Mouse (Mus musculus): ENCODE data around the gene Olfr772. TPM values are rescaled to one million over a fixed set of nuclear protein-coding genes. Genes with fewer than 3 reads are reported as not detected.

Olfr772 gene
- total RNA-seq (2023) = not detected

DNA sequence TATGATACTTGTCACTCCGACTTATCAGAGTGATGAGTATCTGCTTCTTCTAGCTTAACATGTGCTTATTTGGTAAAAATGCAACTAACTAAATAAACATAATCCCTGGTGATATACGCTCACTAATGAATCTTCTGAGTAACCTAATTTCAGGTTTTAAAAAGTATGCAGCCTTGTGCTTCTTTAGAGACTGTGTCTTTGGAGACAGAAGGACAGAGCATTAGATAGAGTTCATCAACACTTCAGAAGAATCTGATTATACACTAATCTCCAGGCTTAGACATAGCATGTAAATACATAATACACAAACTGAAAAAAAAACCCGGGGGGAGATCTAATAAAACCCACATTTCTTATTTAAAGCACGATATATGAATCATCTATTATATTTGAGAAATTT, at the start of gene Olfr772:
TSS of gene Olfr772 (minus strand) at position 101 of the 400 bp plus-strand sequence.

DNA sequence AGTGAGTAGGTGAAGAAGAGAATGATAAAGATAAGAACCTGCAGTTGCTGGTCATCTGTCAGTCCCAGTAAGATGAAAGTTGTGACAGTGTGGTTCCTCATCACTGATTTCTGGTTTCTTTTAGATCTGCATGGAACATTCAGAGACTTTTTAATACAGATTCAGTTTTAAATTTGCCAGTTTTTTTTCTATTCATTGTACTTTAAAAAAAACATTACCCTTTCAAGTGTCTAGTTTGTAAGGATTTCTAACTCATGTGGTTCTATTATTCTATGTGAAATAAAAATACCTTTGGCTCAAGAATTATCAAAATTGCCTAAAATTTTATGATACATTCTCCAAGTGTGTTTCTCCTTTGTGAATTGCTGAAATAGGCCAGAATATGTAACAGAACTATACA, 9.6 kb upstream of the Olfr772 start, which contains the start of gene Olfr773:
TSS of gene Olfr773 (minus strand) at position 101 of the 400 bp plus-strand sequence.

DNA sequence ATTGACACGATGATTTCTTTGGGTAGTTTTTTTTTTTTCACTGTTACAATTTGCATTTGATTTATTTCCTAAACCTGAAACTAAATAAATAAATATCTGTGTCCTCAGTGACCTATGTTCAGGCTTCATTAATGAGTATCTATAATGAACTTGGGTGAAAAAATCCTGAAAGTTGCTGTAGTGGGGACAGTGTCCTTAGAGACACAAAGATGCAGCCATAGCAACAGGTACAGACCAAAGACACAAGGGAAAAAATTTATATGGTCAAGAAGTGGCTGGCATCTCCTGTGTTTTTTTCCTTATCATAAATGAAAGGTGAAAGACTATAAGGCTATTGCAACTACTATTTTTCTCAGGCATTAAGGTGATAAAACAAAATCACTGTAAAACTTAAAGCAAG, 13.1 kb downstream of the Olfr772 start, which contains the start of gene Olfr771:
TSS of gene Olfr771 (minus strand) at position 101 of the 400 bp plus-strand sequence.

DNA sequence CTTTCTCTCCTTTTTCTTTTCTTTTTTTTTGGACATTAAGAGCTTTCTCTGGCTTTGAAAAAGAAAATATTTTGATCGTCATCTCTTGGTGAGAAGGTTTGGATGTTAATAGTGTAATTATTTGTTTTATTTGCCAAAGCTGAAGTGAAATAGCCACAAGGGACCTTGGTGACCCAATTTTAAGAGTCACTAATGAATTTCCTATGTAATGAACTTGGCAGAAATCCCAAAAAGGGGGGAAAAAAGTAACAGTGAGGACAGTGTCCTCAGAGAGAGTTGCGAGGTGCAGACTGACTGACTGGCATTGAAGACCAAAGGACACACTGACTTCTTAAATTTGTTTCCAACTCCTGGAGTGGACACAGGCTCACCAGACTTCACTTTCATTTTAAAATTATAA, 38.8 kb downstream of the Olfr772 start, which contains the start of gene Olfr770:
TSS of gene Olfr770 (minus strand) at position 101 of the 400 bp plus-strand sequence.

Other genes with a start within 250 kb of the Olfr772 start
- under 1 TPM in 1 of 2 experiments, not detected in 1; 0.09 TPM for gene Itga7, start 244.1 kb downstream of the Olfr772 start, total RNA-seq (2023)
- not detected for gene Mettl7b, start 216.9 kb downstream of the Olfr772 start, total RNA-seq (2023)
- not detected for gene Olfr9, start 188.5 kb downstream of the Olfr772 start, total RNA-seq (2023)
- gene Olfr763, start 167.1 kb downstream of the Olfr772 start, total RNA-seq (2023) = not detected
- gene Olfr764-ps1, start 138.0 kb downstream of the Olfr772 start, total RNA-seq (2023) = not detected
- not detected for gene Olfr765, start 127.9 kb downstream of the Olfr772 start, total RNA-seq (2023)
- gene Olfr766-ps1, start 108.9 kb downstream of the Olfr772 start, total RNA-seq (2023) = not detected
- gene Olfr767, start 95.0 kb downstream of the Olfr772 start, total RNA-seq (2023) = not detected
- gene Olfr768, start 78.5 kb downstream of the Olfr772 start, total RNA-seq (2023) = not detected
- not detected for gene Olfr769, start 60.1 kb downstream of the Olfr772 start, total RNA-seq (2023)
- not detected for gene Olfr770, start 38.9 kb downstream of the Olfr772 start, total RNA-seq (2023)
- gene Olfr771, start 13.2 kb downstream of the Olfr772 start, total RNA-seq (2023) = not detected
- not detected for gene Olfr773, start 9.5 kb upstream of the Olfr772 start, total RNA-seq (2023)
- gene Olfr774, start 58.3 kb upstream of the Olfr772 start, total RNA-seq (2023) = not detected
- not detected for gene Olfr775, start 70.5 kb upstream of the Olfr772 start, total RNA-seq (2023)
- gene Olfr776, start 81.2 kb upstream of the Olfr772 start, total RNA-seq (2023) = not detected
- not detected for gene Olfr777, start 93.6 kb upstream of the Olfr772 start, total RNA-seq (2023)
- not detected for gene Olfr780, start 140.2 kb upstream of the Olfr772 start, total RNA-seq (2023)
- not detected for gene Olfr781, start 150.9 kb upstream of the Olfr772 start, total RNA-seq (2023)
- gene Olfr782, start 170.9 kb upstream of the Olfr772 start, total RNA-seq (2023) = not detected
- gene Olfr784, start 206.2 kb upstream of the Olfr772 start, total RNA-seq (2023) = under 1 TPM in 1 of 2 experiments, not detected in 1; 0.13 TPM
- gene Olfr785, start 227.5 kb upstream of the Olfr772 start, total RNA-seq (2023) = not detected
- not detected for gene Olfr786, start 249.4 kb upstream of the Olfr772 start, total RNA-seq (2023)